Mouse (Mus musculus) ES-Bruce4 (cell line): ENCODE results near the gene Phactr1.

Experiments used
- CTCF ChIP-seq: IDR thresholded peaks from one replicate; pipeline ENCODE4 v1.8.1; 2011; ENCODE audit warnings: low read depth, low read length
- EP300 ChIP-seq: IDR thresholded peaks from 2 replicates; pipeline ENCODE4 v1.6.1; 2011; ENCODE audit warnings: low read depth, low read length; ENCODE audit not compliant: insufficient read depth
- POLR2A ChIP-seq: IDR thresholded peaks from one replicate; pipeline ENCODE4 v1.8.1; 2011; ENCODE audit warnings: low read length; ENCODE audit not compliant: insufficient read depth

DNA sequence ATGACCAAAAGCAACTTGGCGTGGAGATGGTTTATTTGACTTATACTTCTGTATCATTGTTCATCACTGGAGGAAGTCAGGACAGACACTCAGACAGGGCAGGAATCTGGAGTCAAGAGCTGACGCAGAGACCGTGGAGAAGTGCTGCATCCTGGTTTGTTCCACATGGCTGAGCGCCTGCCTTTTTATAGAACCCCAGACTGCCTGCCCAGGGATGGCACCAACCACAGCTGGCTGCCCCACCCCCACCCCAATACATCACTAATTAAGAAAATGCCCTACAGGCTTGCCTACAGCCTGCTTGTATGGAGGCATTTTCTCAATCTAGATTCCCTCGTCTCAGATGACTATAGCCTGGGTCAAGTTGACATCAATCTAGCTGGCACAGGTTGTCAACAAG is 338.4 kb downstream of the Phactr1 start:
- no peak for TF ChIP-seq CTCF
- no peak for TF ChIP-seq POLR2A
- TF ChIP-seq EP300: no peak
